Mouse (Mus musculus): ENCODE measurements around the gene Klc4.

The Klc4 gene

GRCm38 (mm10) chr17:46651755-46652547, 6.1 kb upstream of the Klc4 start:
- DNase-seq (ENCODE audit: low read depth, low spot score) = no peak

GRCm38 (mm10) chr17:46651292-46651691, 5.5 kb upstream of the Klc4 start:
- DNase-seq (ENCODE audit: low read depth, low spot score) = no peak

- DNase-seq (ENCODE audit: low read depth, low spot score) = peak; percentile 84
Observed at GRCm38 (mm10) chr17:46650232-46651031, 4.6 kb upstream of the Klc4 start, which contains the start of gene Cul7. Cul7 (plus strand) TSS chr17:46650337.

GRCm38 (mm10) chr17:46649811-46650210, 4.0 kb upstream of the Klc4 start:
- no peak for DNase-seq (ENCODE audit: low read depth, low spot score)

GRCm38 (mm10) chr17:46648436-46648835, 2.6 kb upstream of the Klc4 start:
- no peak for DNase-seq (ENCODE audit: low read depth, low spot score)

GRCm38 (mm10) chr17:46647279-46647678, 1.5 kb upstream of the Klc4 start:
- no peak for DNase-seq (ENCODE audit: low read depth, low spot score)

- DNase-seq (ENCODE audit: low read depth, low spot score) = no peak
Observed at GRCm38 (mm10) chr17:46646322-46646662, 470 bp upstream of the Klc4 start.

GRCm38 (mm10) chr17:46644916-46645475, 826 bp downstream of the Klc4 start:
- DNase-seq (ENCODE audit: low read depth, low spot score) = no peak

GRCm38 (mm10) chr17:46644152-46644805, 1.5 kb downstream of the Klc4 start:
- DNase-seq (ENCODE audit: low read depth, low spot score) = no peak

- no peak for DNase-seq (ENCODE audit: low read depth, low spot score)
Observed at GRCm38 (mm10) chr17:46642060-46642459, 3.8 kb downstream of the Klc4 start.

GRCm38 (mm10) chr17:46639929-46640328, 5.9 kb downstream of the Klc4 start:
- no peak for DNase-seq (ENCODE audit: low read depth, low spot score)

GRCm38 (mm10) chr17:46636831-46637523, 8.8 kb downstream of the Klc4 start:
- DNase-seq (ENCODE audit: low read depth, low spot score) = no peak

- no peak for DNase-seq (ENCODE audit: low read depth, low spot score)
Observed at GRCm38 (mm10) chr17:46629685-46630441, 16.0 kb downstream of the Klc4 start.

- peak; percentile 74 for DNase-seq (ENCODE audit: low read depth, low spot score)
Observed at GRCm38 (mm10) chr17:46628791-46629684, 16.8 kb downstream of the Klc4 start, which contains the start of gene Ptk7. Ptk7 (minus strand) TSS chr17:46629504.

- DNase-seq (ENCODE audit: low read depth, low spot score) = no peak
Observed at GRCm38 (mm10) chr17:46628471-46628790, 17.4 kb downstream of the Klc4 start.

GRCm38 (mm10) chr17:46627409-46627808, 18.4 kb downstream of the Klc4 start:
- no peak for DNase-seq (ENCODE audit: low read depth, low spot score)

GRCm38 (mm10) chr17:46624598-46624997, 21.2 kb downstream of the Klc4 start:
- no peak for DNase-seq (ENCODE audit: low read depth, low spot score)

GRCm38 (mm10) chr17:46623819-46624557, 21.8 kb downstream of the Klc4 start:
- no peak for DNase-seq (ENCODE audit: low read depth, low spot score)

- DNase-seq (ENCODE audit: low read depth, low spot score) = no peak
Observed at GRCm38 (mm10) chr17:46622269-46622668, 23.6 kb downstream of the Klc4 start.
